Mouse (Mus musculus) lung, postnatal 0 days (tissue): ENCODE results near the gene Exoc3l2.

ENCODE experiments used
- CTCF ChIP-seq: IDR thresholded peaks from 2 replicates; pipeline ENCODE4 v1.5.1; 2016; ENCODE audit warnings: antibody characterized with exemption, mild to moderate bottlenecking
- EP300 ChIP-seq: IDR thresholded peaks from 2 replicates; pipeline ENCODE4 v1.6.1; 2016; ENCODE audit warnings: antibody characterized with exemption, mild to moderate bottlenecking, control low read depth

DNA sequence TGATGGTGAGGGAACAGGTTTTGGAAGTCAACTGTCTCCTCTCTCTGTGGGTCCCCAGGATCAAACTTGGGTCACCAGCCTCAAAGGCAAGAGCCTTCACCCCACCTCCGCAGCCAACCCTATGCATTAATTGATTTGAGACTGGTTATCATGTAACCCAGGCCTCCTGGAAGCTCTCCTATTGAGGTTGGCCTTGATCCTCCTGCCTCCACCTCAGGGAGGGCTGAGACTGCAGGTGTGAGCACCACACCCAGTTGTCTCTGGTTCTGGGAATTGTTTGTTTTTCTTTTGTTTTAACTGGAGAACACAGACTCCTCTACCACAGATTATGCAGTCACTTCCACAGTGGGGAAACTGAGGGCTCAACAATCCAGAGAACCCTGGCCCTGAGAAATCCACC lies 2.6 kb upstream of the Exoc3l2 start:
- no peak for TF ChIP-seq CTCF
- TF ChIP-seq EP300: no peak
